Mouse (Mus musculus) adrenal gland, adult (tissue): Measurements from ENCODE around the gene Tor1aip1.

Source experiments
- DNase-seq, 2 experiments: peaks; one replicate each; pipeline ENCODE4 v3.0.0; 2022 to 2023; ENCODE audit warnings: low spot score in 1 of 2; ENCODE audit not compliant: inconsistent age in 2 of 2

Gene Tor1aip1

GRCm38 (mm10) chr1:156034661-156035060 is 1.6 kb downstream of the Tor1aip1 start:
- DNase-seq: no peak

GRCm38 (mm10) chr1:156033921-156034320 is 2.4 kb downstream of the Tor1aip1 start:
- DNase-seq: no peak

DNA sequence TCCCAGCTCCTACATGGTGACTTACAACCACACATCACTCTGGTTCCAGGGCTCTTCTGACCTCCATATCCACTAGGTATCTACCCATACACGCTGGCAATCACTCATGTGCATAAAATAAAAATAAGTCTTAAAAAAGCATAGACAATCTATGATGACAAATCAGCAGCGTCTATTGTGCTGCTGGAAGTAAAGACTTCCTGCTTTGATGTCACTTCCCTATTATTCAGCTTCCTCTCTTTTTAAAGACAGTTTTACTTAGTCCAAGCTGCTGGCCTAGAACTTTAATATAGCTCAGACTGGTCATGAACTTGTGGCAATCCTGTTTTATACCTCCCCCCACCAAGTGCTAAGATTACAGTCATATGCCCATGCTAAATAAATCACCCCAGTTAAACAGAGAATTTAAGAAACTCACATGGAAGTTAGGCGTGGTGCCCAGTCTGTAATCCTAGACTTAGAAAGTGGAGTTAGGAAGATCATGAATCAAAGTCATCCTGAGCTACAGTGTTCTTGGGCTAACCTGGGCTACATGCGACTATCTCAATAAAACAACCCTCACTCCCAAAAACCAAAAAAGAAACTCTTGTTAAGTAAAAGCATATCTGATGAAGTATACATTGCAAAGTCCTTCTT is 7.8 kb downstream of the Tor1aip1 start:
- no peak for DNase-seq

DNA sequence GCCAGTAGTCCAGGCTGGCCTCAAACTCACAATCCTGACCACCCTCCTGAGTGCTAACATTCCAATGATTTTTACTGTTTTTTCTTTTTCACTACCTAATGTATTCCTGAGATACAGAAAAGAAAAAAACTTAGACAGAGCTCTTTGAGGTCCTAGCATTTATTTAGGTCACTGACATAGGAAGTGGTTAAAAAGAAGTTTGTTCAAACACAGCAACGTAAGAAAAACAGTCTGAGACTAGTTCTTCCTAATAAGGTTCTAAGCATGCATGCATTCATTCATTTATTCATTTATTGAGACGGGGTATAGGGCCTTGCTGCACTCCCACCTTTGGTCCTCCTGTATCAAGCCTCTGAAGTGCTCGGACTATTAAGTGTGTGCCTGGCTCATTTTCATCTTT is 8.4 kb downstream of the Tor1aip1 start:
- no peak for DNase-seq

- DNase-seq: no peak
Measured at GRCm38 (mm10) chr1:156024831-156025503, 11.3 kb downstream of the Tor1aip1 start.

DNA sequence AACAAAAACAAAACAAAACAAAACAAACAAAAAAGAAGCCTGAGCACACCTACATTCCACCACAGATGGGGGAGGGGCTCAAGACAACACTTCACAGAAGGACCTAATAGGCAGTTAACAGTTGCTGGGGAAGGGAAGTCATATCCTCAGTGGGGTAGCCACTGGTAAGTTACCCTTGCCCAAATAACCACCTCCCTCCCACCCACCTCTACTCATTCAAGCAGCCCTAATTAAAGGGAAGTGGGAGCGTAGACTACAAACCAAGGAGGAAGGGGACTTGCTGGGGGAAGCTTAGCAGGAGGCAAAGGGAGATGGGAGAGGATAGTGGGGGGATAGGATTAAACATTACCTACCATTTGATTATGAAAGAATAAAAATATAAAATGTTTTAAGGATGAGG is 15.9 kb downstream of the Tor1aip1 start:
- DNase-seq: no peak

- DNase-seq: no peak
Measured at GRCm38 (mm10) chr1:156019800-156020199, 16.5 kb downstream of the Tor1aip1 start.

GRCm38 (mm10) chr1:156009003-156009402 is 27.3 kb downstream of the Tor1aip1 start:
- no peak for DNase-seq

DNA sequence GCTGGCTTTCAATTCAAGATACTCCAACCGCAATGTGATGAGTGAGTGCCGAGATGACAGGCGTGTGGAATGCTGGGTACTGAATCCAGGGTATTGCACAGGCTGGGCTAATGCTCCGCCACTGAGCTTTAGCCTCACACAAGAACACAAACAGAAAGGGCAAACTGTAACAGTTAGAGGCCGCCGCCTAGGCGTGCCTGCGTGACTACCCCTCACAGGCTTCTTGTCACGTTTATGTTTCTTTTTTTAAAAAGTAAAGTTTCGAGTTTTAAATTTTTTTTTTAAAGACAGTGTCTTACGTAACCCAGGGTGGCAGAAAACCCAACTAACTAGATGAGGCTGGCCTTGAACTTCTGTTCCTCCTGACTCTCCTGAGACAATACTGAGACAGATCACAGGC is 30.4 kb downstream of the Tor1aip1 start:
- DNase-seq: peak; percentile 18 to 61

DNA sequence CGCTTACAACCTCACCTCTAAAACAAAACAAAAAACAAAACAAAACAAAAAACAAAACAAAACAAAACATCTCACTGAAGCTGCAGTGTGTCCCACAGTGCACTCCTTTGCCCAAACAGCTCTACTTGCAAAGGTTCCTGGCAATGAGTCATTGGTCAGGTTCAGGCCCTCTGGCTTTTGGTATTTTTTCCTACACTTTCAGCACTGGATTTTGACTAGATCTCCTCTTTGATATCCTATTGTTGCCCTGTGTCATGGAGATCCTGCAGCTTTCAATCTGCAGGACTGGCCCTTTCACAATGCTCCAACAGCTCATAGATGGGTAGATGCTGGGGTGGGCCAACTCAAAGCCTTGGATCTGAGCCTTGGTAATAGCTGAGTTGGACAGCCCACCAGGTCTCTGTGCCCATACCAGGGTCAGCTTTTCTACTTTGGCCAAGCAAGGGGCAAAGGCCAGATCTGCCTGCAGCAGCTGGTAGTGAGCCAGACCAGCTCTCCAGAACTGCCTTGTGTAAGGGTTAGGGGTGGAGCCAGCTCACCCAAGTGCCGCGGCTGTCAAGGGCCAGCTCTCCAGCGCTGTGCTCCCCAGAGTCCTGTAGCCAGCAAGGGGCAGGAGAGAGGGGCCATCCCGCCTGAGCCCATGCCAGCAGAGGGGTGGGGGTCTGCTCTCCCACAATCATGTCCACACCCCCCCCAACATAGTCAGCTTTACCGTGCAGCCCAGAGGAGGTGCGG is 32.9 kb downstream of the Tor1aip1 start:
- DNase-seq: peak; percentile 31 to 73

DNA sequence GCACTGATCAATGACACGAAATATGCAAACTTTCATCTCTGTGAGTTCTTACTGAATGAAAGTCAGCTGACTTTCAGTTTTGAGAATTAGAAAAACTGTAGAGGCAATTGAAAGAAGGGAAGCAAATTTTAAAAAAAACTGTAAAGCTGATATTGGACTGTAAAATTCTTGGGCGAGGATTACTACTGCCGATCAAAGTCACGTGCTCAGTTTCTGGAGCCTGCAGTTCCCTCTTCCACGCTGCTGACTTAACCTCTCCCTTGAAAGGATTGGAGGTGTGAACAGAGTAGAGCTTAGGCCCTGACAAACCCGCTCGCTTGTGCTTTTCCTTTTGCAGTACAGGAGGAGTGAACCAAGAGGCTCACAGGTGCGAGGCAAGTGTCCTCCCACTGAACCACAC is 33.9 kb downstream of the Tor1aip1 start:
- no peak for DNase-seq

DNA sequence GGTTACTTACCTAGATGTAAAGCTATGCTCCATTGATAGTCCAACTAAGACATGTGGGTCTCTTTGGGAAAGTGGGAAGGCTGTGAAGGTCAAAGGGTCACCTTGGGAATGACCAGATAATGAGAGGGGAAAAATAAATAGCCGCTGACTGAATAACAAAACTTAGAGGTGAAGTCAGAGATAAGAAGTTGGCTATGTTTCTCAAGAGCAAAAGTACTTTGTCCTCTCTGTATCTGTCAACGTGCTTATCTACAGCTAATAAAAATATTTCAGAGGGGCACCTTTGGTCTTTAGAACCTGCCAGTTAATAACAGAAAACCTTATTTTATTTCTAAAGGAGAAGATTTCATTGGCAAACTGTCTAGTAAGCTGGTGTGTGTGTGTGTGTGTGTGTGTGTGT is 40.7 kb downstream of the Tor1aip1 start:
- DNase-seq: no peak

DNA sequence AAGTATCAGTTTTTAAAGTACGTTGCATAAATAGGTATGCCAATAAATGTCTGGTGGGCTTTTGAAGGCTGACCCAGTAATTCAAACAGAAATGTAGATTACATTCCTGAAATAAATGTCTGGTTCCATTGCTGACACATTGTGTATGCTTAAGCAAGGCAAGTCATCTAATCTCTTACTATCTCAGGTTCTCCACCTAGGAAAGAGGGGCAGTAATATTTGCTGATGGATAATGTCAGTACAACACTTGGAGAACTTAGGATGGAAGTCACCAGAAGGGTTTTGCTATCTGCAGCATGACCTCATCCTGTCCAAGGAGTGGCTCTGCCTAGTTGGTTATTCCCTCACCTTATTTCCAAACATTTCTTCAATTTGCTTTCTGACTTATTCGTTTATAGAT is 41.8 kb downstream of the Tor1aip1 start:
- DNase-seq: no peak

- no peak for DNase-seq
Measured at GRCm38 (mm10) chr1:155990391-155990790, 45.9 kb downstream of the Tor1aip1 start.

GRCm38 (mm10) chr1:155989387-155989786 is 46.9 kb downstream of the Tor1aip1 start:
- DNase-seq: no peak

- DNase-seq: no peak
Measured at GRCm38 (mm10) chr1:155987625-155988024, 48.7 kb downstream of the Tor1aip1 start.

- DNase-seq: no peak
Measured at GRCm38 (mm10) chr1:155974931-155975330, 61.3 kb downstream of the Tor1aip1 start.

DNA sequence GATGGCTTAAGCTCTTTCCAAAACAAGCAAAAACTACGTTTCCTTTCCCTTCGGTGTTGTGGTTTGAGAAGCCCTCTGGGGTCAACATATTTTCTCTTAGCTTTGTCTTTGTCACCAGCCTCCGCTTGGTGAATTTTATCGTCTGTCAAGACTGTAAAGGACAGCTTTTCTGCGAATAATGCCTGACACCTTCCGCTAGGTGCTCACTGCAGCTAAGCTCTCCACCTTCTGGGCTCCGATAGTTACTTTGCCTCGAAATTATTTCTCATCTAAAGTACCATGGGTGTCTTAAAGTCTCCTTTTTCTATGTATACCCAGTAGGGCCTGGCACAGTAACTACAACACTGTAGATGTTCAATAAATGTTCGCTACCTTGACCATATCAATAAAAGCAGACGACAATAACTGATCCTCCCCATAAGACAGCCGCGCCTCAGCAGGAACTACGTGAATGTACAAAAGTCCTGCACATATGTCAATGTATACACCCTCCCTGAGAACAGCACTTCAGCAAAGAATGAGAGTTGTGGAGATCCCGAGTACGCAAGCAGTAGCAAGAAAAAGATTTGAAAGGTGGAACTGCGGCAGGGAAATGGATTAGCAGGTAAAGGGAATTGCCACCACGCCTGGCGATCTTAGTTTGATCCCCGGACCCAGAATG is 62.4 kb downstream of the Tor1aip1 start:
- DNase-seq: no peak

DNA sequence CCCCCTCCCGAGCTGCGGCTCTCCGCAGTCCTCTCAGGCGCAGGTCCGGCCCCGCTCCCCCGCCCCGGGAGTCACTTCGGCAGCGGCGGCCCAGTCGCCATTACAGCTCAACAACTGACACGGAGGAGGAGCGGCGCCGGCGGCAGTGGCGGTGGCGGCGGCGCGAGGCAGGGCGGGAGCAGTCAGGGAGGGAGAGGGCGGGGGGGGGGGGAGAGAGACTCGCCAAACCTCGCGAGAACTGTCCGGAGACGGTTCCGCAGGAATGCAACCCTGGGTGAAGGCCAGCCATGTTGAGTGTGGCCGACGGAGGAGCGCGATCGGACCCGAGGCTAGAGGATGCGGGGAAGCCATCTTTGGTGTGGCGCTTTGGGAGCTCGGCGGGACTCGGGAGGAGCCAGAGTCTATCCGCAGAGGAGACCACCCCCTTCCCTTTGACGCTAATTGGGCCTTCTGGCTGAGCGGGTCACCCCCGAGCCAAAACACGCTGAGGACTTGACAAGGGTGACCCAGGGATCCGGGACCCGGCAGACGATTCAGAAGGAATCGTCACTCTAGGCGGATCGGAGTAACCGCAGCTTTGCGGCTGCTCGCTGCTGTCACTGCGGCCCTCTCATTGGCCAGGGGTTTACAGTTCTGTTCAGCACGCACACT is 63.1 kb downstream of the Tor1aip1 start, which contains the start of gene Cep350:
Gene Cep350 (minus strand): TSS at position 188 of the 651 bp plus-strand sequence.
- peak; percentile 98 to 99 for DNase-seq

GRCm38 (mm10) chr1:155972146-155973067 is 63.9 kb downstream of the Tor1aip1 start:
- DNase-seq: no peak
